Mouse (Mus musculus) ES-E14 (cell line): Measurements from ENCODE around the gene Dhrs9. TPM values are rescaled to one million over a fixed set of nuclear protein-coding genes. Genes with fewer than 3 reads are reported as not detected.

Source experiments
- DNase-seq: peaks from one replicate; pipeline ENCODE4 v3.0.0-alpha.2; 2013; ENCODE audit warnings: low read depth, low spot score
- H3K27ac ChIP-seq: 2 replicates; pipeline ENCODE4 v1.5.1; 2012; ENCODE audit warnings: low read depth, mild to moderate bottlenecking, low read length, moderate library complexity, mixed read lengths; ENCODE audit not compliant: poor library complexity, insufficient read depth, severe bottlenecking
- H3K36me3 ChIP-seq: 2 replicates; pipeline ENCODE4 v1.6.1; 2012; ENCODE audit warnings: mild to moderate bottlenecking, low read length, moderate library complexity, mixed read lengths; ENCODE audit not compliant: control insufficient read depth, poor library complexity, insufficient read depth, severe bottlenecking
- H3K4me1 ChIP-seq, 2 experiments: fragments of 150-350 bp in 1 of 2; sonication (generic) in 1 of 2; 2 replicates each; pipeline ENCODE4 v1.6.1; 2012; ENCODE audit warnings: low read length in 2 of 2, mild to moderate bottlenecking in 1 of 2, mixed read lengths in 1 of 2; ENCODE audit not compliant: control insufficient read depth in 2 of 2, insufficient read depth in 2 of 2, poor library complexity in 1 of 2
- H3K4me3 ChIP-seq, 2 experiments: fragments of 150-350 bp in 1 of 2; sonication (generic) in 1 of 2; 2 replicates each; pipeline ENCODE4 v1.5.1; 2012; ENCODE audit warnings: low read length in 2 of 2, low read depth in 1 of 2, mild to moderate bottlenecking in 1 of 2, mixed read lengths in 1 of 2; ENCODE audit not compliant: insufficient read depth in 1 of 2, poor library complexity in 1 of 2, severe bottlenecking in 1 of 2
- H3K9ac ChIP-seq: 2 replicates; pipeline ENCODE4 v1.6.1; 2012; ENCODE audit warnings: low read depth, mild to moderate bottlenecking, low read length, mixed read lengths; ENCODE audit not compliant: poor library complexity, insufficient read depth, severe bottlenecking
- H3K9me3 ChIP-seq: fragments of 150-350 bp; sonication (generic); 2 replicates; pipeline ENCODE4 v1.6.1; 2012; ENCODE audit warnings: low read depth, mild to moderate bottlenecking, low read length; ENCODE audit not compliant: control insufficient read depth, insufficient read depth
- CHD2 ChIP-seq: IDR thresholded peaks from 2 replicates; pipeline ENCODE4 v1.6.1; 2014; ENCODE audit warnings: mild to moderate bottlenecking, low read depth, low read length, inconsistent platforms
- HCFC1 ChIP-seq: IDR thresholded peaks from 2 replicates; pipeline ENCODE4 v1.6.1; 2012; ENCODE audit warnings: low read length, inconsistent platforms, borderline replicate concordance; ENCODE audit not compliant: insufficient read depth
- MAFK ChIP-seq: IDR thresholded peaks from 2 replicates; pipeline ENCODE4 v1.6.1; 2014; ENCODE audit warnings: mild to moderate bottlenecking, low read depth, low read length, inconsistent platforms; ENCODE audit not compliant: insufficient read depth
- ZC3H11A ChIP-seq: IDR thresholded peaks from 2 replicates; pipeline ENCODE4 v1.6.1; 2012; ENCODE audit warnings: low read depth, mild to moderate bottlenecking, inconsistent platforms, low read length, borderline replicate concordance
- ZNF384 ChIP-seq: IDR thresholded peaks from 2 replicates; pipeline ENCODE4 v1.6.1; 2012; ENCODE audit warnings: low read depth, low read length, inconsistent platforms
- in situ Hi-C, 2 experiments: fragments of 600-800 bp; cut with MboI; formaldehyde crosslinking; loops; one replicate each; pipeline ENCODE4 v1.15.1; 2025; ENCODE audit warnings: low sequenced_read_pairs in 2 of 2, inconsistent platforms in 1 of 2; ENCODE audit not compliant: unreplicated experiment in 2 of 2
- total RNA-seq: library from RNA; depleted of rRNA; stranded (reverse); fragments of 300-350 nt; gene quantifications from 2 replicates; pipeline ENCODE4 v1.2.3, GENCODE M21; 2012

Dhrs9 gene
- total RNA-seq, 1 experiment: 0.40 TPM

DNA sequence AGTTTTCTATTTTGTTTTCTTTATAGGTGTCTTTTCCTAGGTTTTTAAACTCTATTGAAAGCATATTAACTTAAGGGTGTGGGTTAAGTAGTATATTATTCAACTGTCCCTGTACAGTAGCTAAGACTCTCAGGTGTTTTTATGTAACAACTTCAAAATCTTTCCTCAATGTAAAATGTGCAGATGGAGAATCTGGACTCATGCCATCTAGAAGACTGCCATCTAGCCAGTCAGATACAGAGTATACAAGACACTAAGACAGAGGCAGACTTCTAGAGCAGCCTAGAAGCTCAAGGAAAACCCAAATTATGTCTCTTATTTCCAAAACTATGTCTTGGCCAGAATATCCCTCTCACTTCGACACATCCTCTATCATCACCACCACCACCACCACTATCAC, 45.8 kb downstream of the Dhrs9 start:
- Histone ChIP-seq H3K36me3 (peaks cover 2% of the 10 kb centered on the region; the same call in 1 of the 2 replicates), H3K9ac (no peak overlapping the region), H3K9me3 (no peaks in the 10 kb centered on the region), H3K4me1 (no peaks in the 10 kb centered on the region), H3K27ac (no peak overlapping the region), H3K4me3 (no peak overlapping the region)
- no peak for DNase-seq
- TF ChIP-seq ZNF384 (no peak), CHD2 (no peak), MAFK (no peak), ZC3H11A (no peak), HCFC1 (no peak)
- in situ Hi-C loops: loop anchor here in 1 of 2 experiments (10.0 kb wide), 1 partner anchor 151 kb away; no protein-coding TSS in a partner anchor

DNA sequence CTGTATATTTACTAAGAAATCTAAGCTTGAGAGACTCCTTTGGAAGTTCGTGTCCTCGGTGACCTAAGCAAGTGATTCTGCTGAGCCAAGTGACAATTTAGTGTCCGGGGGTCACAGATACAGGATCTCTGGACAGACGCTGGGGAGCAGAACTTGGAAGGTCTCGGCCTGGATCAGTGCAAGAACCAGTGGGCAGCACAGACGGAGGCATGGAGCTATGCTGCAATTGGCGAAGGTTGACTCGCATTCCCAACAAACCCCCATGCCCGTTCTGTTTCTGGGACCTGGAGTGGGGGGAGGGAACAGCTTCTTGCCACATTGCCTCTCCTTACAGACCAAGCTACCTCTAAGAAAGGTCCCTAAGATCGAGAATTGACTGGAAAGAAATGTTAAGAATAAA, 46.9 kb downstream of the Dhrs9 start:
- Histone ChIP-seq H3K9me3 (no peaks in the 10 kb centered on the region), H3K36me3 (peaks cover 5% of the 10 kb centered on the region; the same call in 1 of the 2 replicates), H3K4me1 (no peaks in the 10 kb centered on the region), H3K27ac (no peak overlapping the region), H3K4me3 (no peak overlapping the region), H3K9ac (no peak overlapping the region)
- in situ Hi-C loops: loop anchor here in 1 of 2 experiments (10.0 kb wide), 1 partner anchor 152 kb away; no protein-coding TSS in a partner anchor
- DNase-seq: no peak
- no peak for TF ChIP-seq ZC3H11A
- TF ChIP-seq CHD2: no peak
- no peak for TF ChIP-seq HCFC1
- TF ChIP-seq ZNF384: no peak
- TF ChIP-seq MAFK: no peak

DNA sequence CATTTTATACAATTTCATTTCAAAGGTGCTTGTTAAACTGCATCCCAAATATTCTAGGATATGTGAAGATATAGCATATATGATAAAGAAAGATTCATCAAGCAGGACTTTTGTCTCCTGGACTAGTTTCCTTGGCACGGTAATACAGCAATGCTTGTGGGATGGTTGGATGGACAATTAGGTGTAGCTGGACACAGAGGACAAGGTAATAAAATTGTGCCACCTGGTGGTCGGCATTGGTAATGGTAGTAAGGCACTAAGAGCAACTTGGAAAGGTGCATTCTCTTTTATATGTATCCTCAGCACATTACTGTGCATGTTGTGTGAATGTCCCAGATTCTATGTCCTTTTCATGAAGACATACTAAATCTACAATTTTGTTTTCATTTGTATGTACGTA, 47.9 kb downstream of the Dhrs9 start:
- H3K36me3 ChIP-seq: peaks cover 11% of the 10 kb centered on the region; the same call in 1 of the 2 replicates
- no peaks in the 10 kb centered on the region for H3K4me1 ChIP-seq
- in situ Hi-C loops: loop anchor here in 1 of 2 experiments (10.0 kb wide), 1 partner anchor 153 kb away; no protein-coding TSS in a partner anchor
- H3K27ac ChIP-seq: no peak overlapping the region
- peak; percentile 40 for DNase-seq
- H3K4me3 ChIP-seq: no peak overlapping the region
- H3K9me3 ChIP-seq: no peaks in the 10 kb centered on the region
- no peak overlapping the region for H3K9ac ChIP-seq
- TF ChIP-seq ZNF384: no peak
- peak; percentile 84 for TF ChIP-seq ZC3H11A
- TF ChIP-seq MAFK: no peak
- TF ChIP-seq CHD2: no peak
- no peak for TF ChIP-seq HCFC1

DNA sequence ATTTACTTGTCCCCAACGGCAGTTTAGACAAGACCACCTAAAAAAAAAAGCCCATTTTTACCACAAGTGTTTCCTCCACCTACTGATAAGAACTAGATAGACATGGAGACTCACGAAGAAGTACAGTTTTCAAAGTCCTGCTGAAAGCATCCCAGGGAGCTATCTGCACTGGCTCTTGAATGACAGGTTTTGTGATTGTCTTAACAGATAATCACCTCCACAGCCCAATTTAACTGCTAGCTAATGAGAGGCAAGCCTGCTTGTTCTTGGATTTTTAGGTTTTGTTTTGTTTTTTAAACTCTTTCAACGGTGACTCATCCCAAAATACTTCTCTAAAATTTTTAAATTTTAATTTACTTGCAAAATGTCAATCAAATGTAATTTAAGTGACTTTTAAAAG, 61.4 kb downstream of the Dhrs9 start:
- Histone ChIP-seq H3K27ac (no peak overlapping the region), H3K9me3 (no peaks in the 10 kb centered on the region), H3K4me3 (no peak overlapping the region), H3K4me1 (no peaks in the 10 kb centered on the region), H3K36me3 (peaks cover 2% of the 10 kb centered on the region; the same call in 1 of the 2 replicates), H3K9ac (no peak overlapping the region)
- no peak for DNase-seq
- in situ Hi-C loops: no loop called here
- TF ChIP-seq ZNF384 (no peak), MAFK (no peak)

DNA sequence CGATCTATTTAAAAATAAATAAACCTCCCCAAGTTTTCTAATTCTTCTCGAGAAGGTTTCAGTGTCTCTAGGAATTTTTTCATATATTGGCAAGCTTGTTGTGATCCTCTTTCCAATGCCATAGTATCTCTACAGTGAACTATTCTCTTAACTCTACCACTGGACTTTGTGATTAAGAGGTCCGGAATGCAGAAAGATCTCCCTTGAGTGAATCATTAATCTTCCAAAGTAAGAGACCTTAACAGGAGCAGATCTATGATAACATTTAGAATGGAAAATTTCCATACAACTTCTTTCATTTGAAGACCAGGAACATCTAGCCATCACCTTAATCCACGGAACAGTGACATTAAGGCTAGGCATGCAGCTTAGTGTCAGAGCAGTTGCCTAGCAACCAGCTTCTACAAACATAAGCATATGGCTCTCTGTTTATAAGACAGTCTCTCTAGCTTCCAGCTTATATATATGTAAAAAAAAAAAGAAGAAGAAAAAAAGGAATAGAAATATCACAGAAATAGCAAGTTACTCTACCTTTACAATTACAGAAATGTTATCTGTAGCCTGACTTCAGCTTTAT, 65.7 kb downstream of the Dhrs9 start:
- Histone ChIP-seq H3K9me3 (no peaks in the 10 kb centered on the region), H3K9ac (no peak overlapping the region), H3K4me1 (no peaks in the 10 kb centered on the region), H3K36me3 (peaks cover 2% of the 10 kb centered on the region; the same call in 1 of the 2 replicates), H3K4me3 (no peak overlapping the region), H3K27ac (no peak overlapping the region)
- no peak for DNase-seq
- TF ChIP-seq MAFK (no peak), CHD2 (no peak), ZNF384 (no peak), ZC3H11A (no peak), HCFC1 (no peak)
- in situ Hi-C loops: no loop called here
